Mouse (Mus musculus) layer of hippocampus, adult 18-20 months (tissue): ENCODE data around the gene Gramd1b. TPM values are rescaled to one million over a fixed set of nuclear protein-coding genes. Genes with fewer than 3 reads are reported as not detected.

Source experiments
- DNase-seq, 2 experiments: peaks; one replicate each; pipeline ENCODE4 v3.0.0; 2022; ENCODE audit warnings: low spot score in 2 of 2
- total RNA-seq, 2 experiments: library from RNA; stranded (reverse); gene quantifications; 2 replicates each; pipeline ENCODE4 v1.2.3; 2021

Gene Gramd1b
- total RNA-seq, 2 experiments from 2014 or later: 146 to 159 TPM

DNA sequence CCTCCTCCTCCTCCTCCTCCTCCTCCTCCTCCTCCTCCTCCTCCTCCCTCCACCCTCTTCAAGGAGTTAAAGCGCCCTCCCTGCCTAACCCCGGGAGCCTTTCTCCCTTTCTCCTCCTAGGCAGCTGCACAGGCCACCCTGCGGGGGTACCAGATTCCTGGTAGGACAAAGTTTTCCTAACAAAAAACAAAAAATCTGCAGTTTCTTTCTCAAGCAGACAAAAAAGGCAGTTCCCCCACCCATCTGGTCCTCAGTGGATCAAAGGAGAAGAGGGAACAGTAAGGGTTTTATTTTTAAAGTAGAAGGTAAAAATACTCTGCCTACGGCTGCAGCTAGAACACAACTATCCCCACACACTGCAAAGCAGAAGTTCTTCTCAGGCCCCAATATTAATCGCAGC lies 156.2 kb downstream of the Gramd1b start:
- peak in 1 of 2 experiments; percentile 41 for DNase-seq

DNA sequence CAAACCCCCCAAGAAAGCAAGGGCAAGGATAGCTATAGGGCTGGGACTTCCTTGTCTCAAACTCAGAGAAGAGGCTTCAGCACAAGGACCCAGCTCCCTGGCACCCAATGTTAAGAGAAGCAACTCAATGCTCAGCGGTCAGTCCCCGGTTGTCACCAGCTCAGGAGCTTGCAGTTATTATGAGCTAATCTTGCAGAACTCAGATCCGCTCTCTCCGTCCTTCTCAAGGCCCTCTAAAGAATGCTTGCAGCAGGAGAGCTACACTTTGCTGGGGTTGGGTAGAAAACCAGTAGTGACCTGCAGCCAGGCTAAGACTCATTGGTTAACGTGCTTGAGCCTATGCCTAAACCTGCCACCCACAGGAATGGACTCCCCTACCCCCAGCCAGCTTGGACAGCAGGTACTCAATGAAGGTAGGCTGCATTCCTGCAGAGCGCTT lies 156.6 kb downstream of the Gramd1b start:
- no peak for DNase-seq

DNA sequence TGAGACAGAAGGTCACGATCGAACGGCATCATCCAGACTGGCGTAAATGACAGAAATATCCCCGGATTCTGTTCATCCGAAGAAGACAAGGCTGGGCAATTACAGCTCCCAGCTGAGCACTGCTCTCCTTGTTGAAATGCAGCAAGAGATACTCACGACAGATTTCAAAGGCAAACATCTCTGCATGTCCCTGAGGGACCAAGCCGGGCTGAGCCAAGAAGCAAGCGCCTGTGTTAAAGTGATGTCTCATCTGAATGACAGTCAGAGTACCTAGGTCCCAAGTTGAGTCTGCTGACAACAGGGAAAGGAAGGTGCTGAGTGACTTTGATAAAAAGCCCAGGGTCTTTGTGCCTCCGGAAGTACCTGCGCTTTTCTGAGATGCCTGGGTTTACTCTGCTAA lies 157.1 kb downstream of the Gramd1b start:
- DNase-seq: no peak

DNA sequence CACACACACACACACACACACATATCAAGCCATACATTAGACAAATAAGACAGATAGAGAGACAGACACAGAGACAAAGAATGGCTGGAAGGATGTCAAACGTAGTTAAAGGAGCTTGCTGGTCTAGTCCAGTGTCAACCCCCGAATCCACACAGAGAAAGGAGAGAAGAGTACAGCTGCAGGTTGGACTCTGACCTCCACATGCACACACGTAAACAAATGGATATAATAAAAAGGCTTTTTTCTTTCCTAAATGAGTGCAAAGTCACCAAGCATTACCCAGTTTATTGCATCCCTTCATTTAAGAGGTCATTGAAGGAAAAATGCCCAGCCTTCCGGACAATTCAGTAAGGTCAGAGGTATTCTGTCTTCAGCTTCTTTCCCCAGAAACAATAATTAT lies 161.0 kb downstream of the Gramd1b start:
- DNase-seq: no peak

DNA sequence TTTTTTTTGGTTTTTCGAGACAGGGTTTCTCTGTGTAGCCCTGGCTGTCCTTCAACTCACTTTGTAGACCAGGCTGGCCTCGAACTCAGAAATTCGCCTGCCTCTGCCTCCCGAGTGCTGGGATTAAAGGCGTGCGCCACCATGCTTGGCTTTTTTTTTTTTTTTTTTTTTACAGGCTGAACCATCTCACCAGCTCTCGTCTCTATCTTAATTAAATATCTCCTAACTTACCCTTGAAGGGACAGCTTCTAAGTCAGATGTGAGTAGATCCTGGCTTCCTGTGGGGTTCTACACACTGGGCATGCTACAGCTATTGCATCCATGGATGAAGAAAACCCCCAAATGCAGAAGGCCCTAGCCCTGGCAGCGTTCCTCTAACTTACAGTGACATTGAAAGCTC lies 164.4 kb downstream of the Gramd1b start:
- no peak for DNase-seq

DNA sequence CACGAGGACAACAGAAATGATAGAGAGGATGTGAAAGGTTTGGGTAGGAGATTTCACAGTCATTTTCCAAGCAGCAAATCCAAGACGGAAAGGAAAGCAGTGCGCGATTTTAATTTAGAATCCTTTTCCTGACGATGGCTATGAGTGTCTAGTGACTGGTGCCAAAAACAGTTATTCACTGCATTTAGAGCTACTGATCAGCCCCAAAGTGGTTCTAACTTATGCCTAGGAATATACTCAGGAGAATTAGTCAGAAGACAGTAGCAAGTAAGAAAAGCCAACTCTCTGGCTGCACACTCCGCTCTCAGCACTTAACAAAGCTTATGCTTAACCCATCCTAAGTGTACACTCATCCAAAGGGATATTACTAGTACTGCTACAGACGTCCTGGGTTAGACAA lies 166.9 kb downstream of the Gramd1b start:
- DNase-seq: no peak

DNA sequence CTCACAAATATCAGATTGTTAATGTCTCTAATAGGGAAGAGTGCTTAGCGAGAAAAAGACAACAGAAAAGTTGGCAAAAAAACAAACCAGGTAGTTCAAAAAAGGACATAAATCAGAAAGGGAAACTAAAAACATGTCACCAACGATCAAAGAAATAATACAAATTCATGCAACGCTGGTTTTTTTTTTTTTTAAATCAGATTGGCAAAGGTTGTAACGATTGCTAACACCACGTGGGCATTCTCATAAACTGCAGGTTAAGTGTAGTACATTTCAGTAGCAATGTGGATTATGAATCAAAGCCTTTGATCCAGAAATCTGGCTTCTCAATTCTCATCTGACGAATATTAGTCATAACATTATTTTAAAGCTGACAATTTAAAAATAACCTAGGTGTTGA lies 169.2 kb downstream of the Gramd1b start:
- no peak for DNase-seq

DNA sequence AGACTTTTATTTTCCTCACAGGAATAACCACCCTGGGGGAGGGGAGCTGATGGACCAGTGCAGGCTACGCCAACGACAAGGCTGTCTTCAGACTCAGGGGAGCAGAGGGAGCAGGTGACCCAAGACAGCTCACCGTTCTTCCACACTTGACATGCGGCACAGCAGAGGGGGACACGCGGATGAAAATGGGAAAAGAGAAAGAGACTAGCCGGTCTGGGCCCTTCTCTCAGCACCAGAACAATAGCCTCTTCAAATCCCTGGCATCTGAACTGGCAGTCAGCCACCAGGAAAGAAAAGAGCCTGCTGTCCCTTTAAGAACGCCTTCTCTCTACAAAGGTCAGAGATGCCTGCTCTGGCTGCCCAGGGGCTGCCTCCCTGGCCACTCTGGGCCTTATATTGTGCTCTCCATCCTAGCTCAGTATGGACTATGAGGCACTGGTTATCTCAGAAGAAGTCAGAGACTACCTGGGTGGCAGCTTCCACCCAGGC lies 172.7 kb downstream of the Gramd1b start:
- DNase-seq: no peak

DNA sequence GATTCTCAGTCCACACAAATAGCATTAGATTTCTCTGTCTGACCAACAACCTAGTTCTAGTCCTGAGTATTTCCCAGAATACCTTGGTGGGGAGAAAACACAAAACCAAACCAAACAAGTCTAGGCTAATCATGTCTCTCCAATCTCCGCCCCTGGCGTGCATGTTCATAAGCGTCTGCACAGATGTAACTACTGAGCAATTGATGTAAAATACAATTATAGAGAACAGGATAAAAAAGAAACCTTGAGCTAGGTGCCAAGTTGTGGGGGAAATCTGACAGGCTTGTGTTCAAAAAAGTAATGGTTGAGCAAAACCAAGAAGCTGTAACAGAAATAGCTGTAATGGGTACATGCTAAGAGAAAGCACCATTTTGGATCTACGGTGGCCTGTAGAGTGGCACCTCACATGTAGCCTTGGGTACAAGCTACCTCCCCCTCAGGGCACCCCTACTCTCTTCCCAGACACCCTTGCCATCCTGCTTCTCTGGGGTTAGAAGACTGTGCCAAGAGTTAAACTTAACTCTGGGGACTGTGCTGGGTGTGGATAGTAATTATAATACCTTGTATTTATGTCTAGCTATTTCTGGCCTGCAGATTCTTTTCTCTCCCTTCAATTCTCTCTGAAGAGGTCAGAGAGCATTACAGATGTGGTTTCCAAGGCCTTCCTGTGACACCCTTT lies 174.3 kb downstream of the Gramd1b start:
- no peak for DNase-seq

DNA sequence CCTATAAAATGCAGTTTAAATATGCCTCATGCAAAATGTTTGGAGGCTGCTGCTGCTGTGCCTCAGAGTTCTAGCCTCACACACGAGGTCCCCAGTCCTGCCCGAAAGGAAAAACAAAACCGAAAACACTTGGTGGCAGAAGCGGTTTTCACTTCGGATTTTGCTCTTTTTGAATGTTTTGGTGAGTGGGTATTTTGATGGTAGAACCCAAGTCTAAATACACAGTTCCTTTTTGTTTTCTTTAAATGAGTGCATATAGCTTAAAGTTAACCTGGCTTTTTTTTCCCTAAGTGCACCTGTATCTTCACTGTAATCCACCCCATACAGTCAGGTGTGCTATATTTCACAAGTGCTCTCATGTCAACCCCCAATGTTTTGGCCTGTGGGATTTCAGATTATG lies 174.8 kb downstream of the Gramd1b start:
- no peak for DNase-seq

DNA sequence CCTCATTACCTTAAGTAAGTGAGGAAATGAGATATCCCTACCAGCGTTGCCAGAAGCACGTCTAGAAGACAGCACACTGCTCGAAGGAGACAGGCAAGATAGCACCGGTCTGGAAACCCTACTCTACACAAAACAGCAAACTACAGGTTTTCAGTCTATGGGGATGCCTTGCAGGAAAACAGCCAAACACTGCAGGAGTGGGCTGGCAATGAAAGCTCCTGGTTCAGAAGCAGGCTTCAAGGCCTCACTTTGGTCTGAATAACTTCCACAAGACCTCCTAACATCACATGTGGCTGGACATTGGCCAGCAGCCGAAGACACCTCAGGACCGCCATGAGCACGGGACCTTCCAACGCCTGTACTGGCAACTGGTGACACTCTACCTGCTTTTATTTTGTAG lies 175.8 kb downstream of the Gramd1b start:
- no peak for DNase-seq

DNA sequence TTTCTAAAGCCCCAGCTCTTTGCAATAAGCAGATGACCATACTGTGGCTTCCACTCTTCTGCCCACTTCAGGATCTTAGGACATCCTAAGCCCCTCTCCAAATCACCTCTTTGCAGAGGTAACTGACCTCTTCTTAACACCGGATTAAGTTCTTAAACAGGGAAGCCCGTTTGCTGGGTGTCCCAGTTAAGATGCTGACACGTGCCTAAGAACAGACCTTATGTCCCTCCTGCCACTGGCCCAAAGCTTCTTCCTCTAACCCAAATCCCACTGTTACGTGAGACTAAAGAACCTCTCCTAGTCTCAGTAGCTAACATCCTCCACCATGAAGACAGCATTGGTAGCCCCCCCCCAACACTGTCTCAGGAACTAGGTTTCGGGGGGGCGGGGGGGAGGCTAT lies 177.6 kb downstream of the Gramd1b start:
- no peak for DNase-seq

DNA sequence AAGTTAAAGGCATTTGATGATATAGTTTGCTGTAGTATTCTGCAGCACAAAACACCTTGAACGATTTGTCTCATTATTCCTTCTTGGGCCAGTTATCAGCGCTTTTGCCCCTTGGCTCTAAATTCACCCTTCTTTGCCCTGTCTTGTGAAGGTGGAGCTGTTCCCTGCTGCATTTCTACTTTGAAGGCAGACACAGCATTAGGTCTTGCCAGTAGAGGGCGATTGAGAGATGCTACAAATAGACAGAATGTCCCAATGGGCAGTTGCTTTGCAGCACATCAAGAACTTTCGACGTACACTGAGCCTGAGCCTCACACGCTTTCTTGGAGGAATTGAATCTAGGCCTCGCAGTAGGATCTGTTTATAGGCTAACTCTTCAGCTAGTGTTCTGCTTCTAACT lies 180.5 kb downstream of the Gramd1b start:
- DNase-seq: peak in 1 of 2 experiments; percentile 91

DNA sequence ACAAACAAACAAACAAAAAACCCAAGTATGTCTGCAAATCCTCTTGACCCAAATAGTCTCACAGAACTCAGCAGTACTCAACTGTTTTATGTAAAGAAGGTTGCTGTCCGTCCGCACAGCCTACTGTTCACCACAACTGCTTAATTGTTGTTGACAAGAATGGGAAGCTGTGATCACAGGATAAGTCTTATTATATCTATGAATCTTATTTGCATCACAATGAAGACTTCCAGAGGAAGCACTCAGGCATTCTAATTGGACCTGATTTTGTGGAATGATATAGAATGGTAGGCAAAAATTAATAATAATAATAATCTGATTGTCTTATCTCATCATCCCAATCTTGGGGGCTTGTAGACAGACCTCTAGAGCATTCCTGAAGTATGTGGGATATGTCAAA lies 181.1 kb downstream of the Gramd1b start:
- no peak for DNase-seq

DNA sequence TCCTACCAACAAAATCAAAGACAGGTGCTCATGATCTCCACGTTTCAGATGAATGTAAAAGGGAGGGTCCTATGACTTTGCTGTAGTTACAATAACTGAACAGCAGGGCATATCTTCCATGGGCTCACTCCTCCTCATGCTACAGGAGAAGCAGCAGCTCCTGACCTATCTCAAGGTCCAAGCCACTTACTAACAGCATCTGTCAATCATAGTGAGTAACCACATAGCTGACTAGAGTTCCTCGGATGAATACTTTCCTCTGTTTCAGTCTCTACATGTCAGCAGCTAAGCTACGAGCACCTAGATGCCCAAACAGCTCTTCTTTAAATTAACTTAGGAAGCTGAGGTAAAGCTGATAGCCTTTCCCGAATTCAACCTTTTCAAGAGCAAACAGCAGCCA lies 181.6 kb downstream of the Gramd1b start:
- DNase-seq: no peak

DNA sequence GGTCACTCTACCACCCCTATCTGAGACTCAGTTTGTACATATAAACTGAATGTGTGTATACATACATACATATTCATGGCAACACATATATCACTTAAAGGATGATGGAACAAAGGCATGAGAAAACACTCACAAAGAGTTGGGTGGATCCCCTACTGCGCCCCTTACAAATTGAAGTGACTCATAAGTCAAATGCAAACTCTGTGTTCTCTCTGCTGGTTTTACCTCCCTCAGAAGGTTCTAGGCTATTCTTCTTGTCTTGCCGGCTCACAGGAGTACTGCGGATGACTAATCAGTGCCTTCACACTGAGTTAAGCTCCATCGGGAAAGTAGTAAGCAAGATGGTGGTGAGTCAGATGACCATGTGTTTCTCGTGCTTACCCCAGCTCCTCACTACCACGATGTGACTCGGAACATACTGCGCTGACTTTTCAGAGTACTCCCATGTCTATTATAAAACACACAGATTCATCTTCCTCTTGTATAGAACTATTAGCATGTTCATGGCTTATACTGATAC lies 182.4 kb downstream of the Gramd1b start:
- DNase-seq: no peak

DNA sequence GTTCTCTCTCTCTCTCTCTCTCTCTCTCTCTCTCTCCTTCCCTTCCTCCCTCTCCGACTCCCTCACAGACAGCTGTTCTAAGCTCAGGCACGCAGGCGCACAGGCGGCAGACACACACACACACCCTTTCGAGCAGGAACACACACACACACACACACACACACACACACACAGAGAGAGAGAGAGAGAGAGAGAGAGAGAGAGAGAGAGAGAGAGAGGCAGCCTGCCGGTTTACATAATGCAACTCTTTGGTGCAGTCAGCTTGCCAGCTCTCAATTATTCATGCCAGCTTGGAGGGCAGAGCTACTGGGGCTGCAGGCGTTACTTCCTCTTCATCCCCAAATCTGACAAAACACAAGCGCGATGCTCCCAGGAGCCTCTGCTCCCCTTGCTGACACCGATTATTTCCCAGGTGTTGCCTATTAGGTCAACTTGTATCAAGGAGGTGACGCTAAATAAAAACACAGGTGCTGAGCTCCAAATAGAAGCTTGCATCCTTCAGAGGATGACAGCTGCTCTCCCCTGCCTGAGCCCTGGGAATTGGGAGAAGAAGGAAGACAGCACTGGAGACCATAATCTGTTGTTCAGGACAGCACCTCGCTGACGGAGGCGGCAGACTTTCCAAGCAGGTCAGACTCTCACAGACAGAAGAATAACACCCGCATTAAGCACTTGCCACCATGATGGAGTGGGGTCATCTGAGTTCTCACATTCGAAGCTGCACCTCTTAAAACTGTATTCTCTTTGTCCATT lies 184.8 kb downstream of the Gramd1b start:
- peak in 1 of 2 experiments; percentile 89 for DNase-seq

DNA sequence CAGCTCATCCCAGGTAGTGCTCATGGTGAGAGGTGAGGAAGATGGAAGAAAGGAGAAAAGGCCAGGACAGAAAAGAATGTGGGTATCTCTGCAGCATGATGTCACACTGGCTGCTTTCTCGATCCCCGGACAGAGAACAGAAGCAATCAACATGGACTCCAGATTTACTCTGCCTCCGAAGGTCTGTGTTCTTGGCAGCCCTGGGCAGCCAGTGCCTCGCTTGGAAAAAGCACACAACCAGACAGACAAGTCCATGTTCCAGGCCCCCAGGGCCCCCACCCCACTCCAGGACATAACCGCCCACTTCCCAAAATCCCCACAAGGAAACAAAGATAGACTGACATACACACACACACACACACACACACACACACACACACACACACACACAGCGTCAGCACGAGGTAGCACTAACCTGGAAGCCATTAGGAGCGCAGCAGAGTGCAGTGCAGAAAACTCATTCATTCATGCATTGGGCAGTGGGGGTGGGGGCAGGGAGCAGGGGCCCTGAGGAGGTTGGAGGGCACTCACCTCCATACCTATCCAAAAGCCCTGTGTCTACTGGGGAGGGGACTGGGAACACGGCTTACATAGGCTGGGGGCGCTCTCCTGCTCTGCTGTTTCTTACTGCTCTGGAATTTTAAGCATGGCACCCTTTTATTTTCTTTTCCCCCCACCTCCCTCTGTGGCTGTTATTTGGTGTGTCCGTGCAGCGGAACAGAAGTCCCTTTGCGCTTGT lies 185.5 kb downstream of the Gramd1b start:
- peak in 1 of 2 experiments; percentile 64 for DNase-seq

DNA sequence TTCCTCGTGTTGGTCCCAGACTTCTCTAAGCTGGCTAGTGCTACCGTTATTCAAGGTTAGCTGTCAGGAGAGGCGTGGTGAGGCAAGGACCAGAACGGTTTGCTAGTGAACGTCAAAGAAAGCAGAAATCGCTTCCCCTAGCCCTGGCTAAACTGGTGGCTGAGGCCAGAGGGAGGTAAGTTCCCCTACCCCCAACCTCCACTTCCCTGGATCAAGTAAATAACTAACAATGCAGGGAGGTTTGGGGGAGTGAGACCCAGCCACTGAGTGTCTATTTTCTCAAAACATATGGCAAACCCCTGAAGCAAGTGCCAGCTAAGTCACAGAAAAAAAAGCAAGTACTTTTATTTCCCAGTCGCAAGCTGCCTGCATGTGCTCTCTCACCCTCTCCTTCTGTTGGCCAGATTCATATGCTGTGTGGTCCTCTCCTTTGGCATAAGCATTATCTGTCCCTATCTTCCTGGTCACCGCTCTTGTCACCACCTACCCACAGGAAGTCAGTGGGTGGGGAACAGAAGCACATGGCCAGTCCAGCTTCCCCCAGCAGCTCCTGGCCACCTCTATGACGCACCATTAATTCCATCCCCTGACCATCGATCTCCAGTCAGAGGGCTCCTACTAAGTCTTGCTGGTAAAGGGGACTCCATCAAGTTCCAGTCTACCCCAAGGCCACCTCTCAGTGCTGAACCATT lies 186.2 kb downstream of the Gramd1b start:
- peak in 1 of 2 experiments; percentile 57 for DNase-seq

DNA sequence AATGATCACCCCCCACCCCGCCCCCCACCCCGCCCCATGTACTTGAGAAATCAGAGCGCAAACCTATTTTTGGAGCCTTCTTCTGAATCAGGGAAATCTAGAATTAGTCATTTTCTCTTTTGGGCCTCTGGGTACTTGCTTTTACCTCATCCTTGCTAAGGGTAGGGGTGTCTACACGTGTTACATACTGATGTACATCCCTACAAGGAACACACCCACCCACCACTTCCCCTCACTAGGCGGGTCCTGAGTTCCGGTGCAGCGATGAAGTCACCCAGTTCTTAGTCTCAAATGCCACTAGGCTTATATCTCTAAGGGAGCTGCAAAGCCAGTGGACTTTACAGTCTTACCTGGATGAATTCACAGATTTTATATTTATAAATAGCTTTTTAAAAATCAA lies 187.4 kb downstream of the Gramd1b start:
- DNase-seq: peak in 1 of 2 experiments; percentile 58

DNA sequence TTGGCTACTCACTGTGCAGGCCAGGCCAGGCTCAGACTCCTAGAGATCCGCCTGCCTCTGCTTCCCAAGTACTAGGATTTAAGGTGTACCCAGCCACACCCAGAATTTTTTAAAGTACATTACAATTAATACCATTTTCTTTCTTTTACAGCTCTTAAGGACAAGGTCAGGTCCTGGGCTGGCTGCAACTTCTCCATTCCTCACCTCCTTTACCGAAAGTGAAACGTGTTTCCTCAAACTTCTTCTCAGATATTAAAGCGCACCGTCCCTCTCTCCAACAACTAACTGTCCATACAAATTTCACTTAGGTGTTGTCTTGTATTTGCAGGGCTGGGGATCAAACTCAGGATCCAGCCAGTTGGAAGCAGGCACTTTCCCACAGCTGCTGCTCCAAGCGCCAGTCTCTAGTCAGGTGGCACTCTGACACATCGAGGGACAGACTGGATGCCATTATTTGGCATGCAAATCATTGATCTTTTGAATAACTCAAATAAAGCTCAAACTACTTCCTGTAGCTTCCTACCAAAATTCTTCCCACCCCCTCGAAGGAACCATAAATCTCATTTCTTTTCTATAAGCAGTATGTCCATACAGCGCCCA lies 188.0 kb downstream of the Gramd1b start:
- DNase-seq: no peak
